Mouse (Mus musculus) right cerebral cortex, postnatal 14 days (tissue): ENCODE measurements around the gene Erbb3.

Source experiments
- DNase-seq: peaks from one replicate; pipeline ENCODE4 v3.0.0; 2022

Erbb3 gene

DNA sequence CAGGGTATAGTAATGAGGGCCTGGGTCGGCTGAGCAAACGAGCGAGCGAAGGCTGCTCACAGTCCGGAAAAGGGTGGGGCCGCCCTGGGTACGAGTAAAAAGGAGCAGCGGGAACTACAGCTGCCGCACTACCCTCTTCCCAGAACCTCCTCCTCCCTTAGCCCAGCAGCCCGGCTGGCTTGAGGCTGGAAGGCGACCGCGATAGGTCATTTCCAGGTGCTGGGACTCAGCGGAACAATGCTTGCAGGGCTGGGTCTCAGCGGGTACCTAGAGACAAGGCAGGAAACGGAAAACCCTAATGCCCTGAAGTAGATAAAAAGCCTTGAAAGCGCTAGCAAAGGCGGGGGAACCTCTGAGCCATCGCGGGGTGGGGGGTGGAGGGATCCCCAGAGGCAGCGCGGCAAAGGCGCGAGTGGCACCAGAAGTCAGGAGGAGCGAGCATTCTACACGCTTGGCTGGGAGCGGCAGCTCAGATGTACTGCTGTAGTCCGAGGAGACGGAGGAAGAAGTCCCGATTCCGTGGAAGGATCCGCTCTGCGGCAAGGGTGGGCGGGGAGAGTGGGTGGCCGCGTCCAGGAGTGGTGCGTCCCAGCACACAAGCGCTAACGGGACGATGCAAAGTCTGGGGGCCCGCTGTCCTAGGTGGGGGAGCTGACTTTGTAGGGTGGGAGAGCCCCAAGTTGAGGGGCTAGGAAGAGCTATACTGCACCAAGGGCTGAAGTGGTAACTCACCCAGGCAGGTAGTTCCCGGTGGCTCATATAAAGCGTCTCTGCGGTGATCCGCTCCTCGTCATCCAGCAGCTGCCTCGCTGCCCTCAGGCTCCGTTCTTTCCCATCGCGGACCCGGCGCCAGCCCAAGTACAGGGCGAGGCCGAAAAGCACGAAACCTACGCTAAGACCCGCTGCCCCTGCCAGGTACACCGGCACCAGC, 64.5 kb downstream of the Erbb3 start:
- peak; percentile 41 for DNase-seq

DNA sequence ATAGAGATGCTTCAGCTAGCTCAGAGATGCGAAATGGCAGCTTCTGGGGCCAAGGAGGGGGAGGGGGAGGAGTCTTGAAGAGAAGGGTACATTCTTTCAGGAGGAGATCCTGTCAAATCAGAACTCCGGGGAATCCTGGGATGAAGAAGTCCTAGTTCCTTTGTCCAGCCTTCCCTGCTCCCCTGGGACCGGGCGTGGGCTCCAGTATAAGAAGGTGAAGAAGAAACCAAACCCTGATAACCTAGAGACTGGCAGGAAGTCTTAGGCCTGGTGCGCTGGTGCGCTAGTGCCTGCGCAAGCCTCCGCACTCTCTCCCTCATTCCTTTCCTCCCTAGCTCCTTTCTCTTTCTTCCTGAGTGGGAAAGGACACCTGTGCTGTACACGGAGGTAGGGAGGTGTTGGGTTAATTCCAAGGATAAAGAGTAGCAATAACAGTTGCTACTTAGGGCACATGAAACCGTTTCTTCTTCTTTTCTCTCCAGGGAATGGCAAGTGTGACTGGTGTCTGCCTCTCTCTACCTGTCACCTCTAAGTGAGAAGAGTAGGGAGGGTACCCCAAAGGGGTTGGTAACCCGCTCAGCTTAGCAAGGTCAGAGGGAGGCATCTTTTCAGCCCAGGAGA, 65.2 kb downstream of the Erbb3 start:
- no peak for DNase-seq

DNA sequence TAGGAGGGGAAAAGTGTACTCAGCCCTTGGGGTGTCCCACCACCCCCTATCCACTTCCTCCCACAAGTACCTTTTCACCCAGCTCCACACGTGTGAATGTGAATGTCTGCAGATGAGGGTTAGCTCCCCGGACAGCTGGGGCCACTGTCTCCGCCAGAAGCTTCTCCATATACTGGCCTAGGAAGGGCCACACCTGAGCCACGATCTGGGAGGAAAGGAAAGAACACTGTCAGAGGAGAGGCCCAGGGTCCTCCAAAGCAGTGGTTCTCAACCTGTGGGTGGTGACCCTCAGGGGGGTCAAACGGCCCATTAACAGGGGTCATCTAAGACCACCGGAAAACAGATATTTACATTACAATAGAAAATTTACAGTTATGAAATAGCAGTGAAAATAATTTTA, 67.1 kb downstream of the Erbb3 start:
- DNase-seq = no peak

DNA sequence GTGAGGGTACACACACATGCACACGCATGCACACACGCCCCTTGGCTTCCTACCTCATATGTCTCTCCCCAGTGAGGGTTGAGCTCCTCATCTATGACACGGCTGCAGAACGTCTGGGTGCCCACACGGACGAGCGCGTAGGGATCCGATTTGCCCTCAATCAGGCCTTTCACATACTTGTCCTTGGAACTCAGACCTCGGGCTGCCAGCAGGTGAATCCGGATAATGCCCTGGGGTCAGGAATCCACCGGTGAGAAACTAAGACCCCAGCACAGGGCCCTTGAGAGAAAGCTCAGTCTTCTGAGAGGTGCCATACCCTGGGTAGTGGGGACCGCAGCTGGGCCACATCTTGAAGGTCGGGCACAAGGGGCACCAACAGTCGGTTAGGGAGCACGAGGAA, 68.9 kb downstream of the Erbb3 start:
- no peak for DNase-seq

DNA sequence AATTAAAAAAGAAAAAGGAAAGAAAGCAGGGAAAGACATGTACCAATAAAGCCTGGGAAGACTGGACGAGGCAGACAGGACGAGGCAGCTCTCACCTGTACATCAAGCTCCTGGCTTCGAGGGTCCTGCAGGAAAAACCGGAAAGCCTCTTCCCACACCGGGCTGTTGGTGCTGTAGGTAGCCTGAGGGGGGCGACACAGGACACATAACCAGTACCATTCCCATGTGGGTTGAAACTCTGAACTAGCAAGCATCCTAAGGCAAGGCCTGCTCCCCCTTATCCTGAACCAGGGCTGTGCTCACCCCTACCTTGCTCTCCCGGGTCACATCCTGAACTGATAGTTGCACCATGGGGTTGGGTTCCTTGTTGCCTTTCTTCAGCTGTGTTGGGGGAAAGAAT, 70.6 kb downstream of the Erbb3 start:
- DNase-seq = no peak
